Mouse (Mus musculus) small intestine, adult 2 months (tissue): ENCODE data around the gene Lhfp.

Source experiments
- CTCF ChIP-seq: fragments of 200-500 bp; IDR thresholded peaks from 2 replicates; pipeline ENCODE4 v1.5.1; 2012; ENCODE audit warnings: low read depth, mild to moderate bottlenecking, control low read depth, inconsistent platforms, low read length, moderate library complexity, mixed read lengths; ENCODE audit not compliant: insufficient replicate concordance, insufficient read length; ENCODE audit errors: extremely low read depth
- POLR2A ChIP-seq: fragments of 200-500 bp; IDR thresholded peaks from 2 replicates; pipeline ENCODE4 v1.6.1; 2012; ENCODE audit warnings: low read depth, mild to moderate bottlenecking, control low read depth, inconsistent platforms, low read length, moderate library complexity

DNA sequence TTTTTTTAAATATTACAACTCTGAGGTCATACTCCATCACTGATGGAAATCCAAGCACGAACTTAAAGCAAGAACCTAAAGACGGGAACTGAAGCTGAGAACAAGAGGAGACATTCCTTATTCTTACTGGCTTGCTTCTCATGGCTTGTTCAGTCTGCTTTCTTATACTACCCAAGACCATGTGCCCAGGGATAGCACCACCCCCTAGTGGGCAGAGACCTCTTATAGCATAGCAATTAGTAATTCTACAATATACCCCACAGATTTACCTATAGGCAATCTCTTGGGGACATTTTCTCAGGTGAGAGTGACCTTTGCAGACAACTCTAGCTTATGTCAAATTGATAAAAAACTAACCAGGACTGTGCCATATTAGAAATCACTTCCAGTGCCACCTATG is 97.5 kb downstream of the Lhfp start:
- TF ChIP-seq CTCF (no peak), POLR2A (no peak)
